Mouse (Mus musculus): ENCODE measurements at regions not wholly inside any gene's neighbourhood (a gene's known extent, or its start where the extent isn't known, plus 50 kb on each side); places are given as distances from the start of the nearest gene placed in this dataset.

- Histone ChIP-seq H3K27me3 (replicated peaks) (no peaks in the 10 kb centered on the region), H3K27ac (no peak overlapping the region), H3K4me3 (replicated peaks) (no peak overlapping the region), H3K9ac (no peak overlapping the region), H3K9me3 (no peaks in the 10 kb centered on the region), H3K4me2 (replicated peaks) (no peak overlapping the region), H3K36me3 (no peaks in the 10 kb centered on the region), H3K4me1 (replicated peaks) (peaks cover 20% of the 10 kb centered on the region)
- no peak for ATAC-seq
- WGBS: 57% methylated on average over 3 of the region's 3 CpGs
Observed at GRCm38 (mm10) chr4:137187592-137187991, 89.7 kb upstream of the Wnt4 start.

GRCm38 (mm10) chr4:137187051-137187450 lies 90.2 kb upstream of the Wnt4 start:
- Histone ChIP-seq H3K9ac (no peak overlapping the region), H3K27me3 (replicated peaks) (no peaks in the 10 kb centered on the region), H3K4me3 (replicated peaks) (no peak overlapping the region), H3K27ac (no peak overlapping the region), H3K36me3 (no peaks in the 10 kb centered on the region), H3K9me3 (no peaks in the 10 kb centered on the region), H3K4me1 (replicated peaks) (peaks cover 20% of the 10 kb centered on the region), H3K4me2 (replicated peaks) (no peak overlapping the region)
- 86% methylated on average over 9 of the region's 9 CpGs for WGBS
- ATAC-seq: no peak

- peaks cover 17% of the 10 kb centered on the region for H3K4me1 ChIP-seq (replicated peaks)
- no peak overlapping the region for H3K4me3 ChIP-seq (replicated peaks)
- H3K27ac ChIP-seq: no peak overlapping the region
- H3K4me2 ChIP-seq (replicated peaks): no peak overlapping the region
- no peak overlapping the region for H3K9ac ChIP-seq
- H3K27me3 ChIP-seq (replicated peaks): no peaks in the 10 kb centered on the region
- H3K9me3 ChIP-seq: no peaks in the 10 kb centered on the region
- WGBS: 93% methylated on average over 4 of the region's 4 CpGs
- ATAC-seq: no peak
- no peaks in the 10 kb centered on the region for H3K36me3 ChIP-seq
Observed at GRCm38 (mm10) chr4:137185001-137185400, 92.3 kb upstream of the Wnt4 start.

GRCm38 (mm10) chr4:137183181-137183850 lies 94.0 kb upstream of the Wnt4 start:
- H3K4me3 ChIP-seq (replicated peaks): no peak overlapping the region
- WGBS: 47% methylated on average over 10 of the region's 10 CpGs
- H3K9ac ChIP-seq: no peak overlapping the region
- ATAC-seq: peak; percentile 21; the same call in 1 of the 2 replicates
- H3K4me1 ChIP-seq (replicated peaks): peaks cover 21% of the 10 kb centered on the region
- H3K27me3 ChIP-seq (replicated peaks): no peaks in the 10 kb centered on the region
- H3K4me2 ChIP-seq (replicated peaks): no peak overlapping the region; the same call in 1 of the 2 replicates
- H3K36me3 ChIP-seq: no peaks in the 10 kb centered on the region
- no peaks in the 10 kb centered on the region for H3K9me3 ChIP-seq
- H3K27ac ChIP-seq: peak overlapping the region; percentile 48; the same call in 1 of the 2 replicates

- Histone ChIP-seq H3K36me3 (no peaks in the 10 kb centered on the region), H3K27me3 (replicated peaks) (no peaks in the 10 kb centered on the region), H3K9ac (no peak overlapping the region), H3K27ac (no peak overlapping the region), H3K4me1 (replicated peaks) (peaks cover 21% of the 10 kb centered on the region), H3K4me2 (replicated peaks) (no peak overlapping the region), H3K4me3 (replicated peaks) (no peak overlapping the region), H3K9me3 (no peaks in the 10 kb centered on the region)
- WGBS: 63% methylated on average over 14 of the region's 14 CpGs
- ATAC-seq: no peak
Observed at GRCm38 (mm10) chr4:137182547-137182946, 94.7 kb upstream of the Wnt4 start.

- Histone ChIP-seq H3K27ac (no peak overlapping the region), H3K9me3 (no peaks in the 10 kb centered on the region), H3K4me2 (replicated peaks) (no peak overlapping the region), H3K9ac (no peak overlapping the region), H3K4me3 (replicated peaks) (no peak overlapping the region), H3K27me3 (replicated peaks) (no peaks in the 10 kb centered on the region), H3K4me1 (replicated peaks) (peaks cover 21% of the 10 kb centered on the region), H3K36me3 (no peaks in the 10 kb centered on the region)
- ATAC-seq: no peak
- WGBS: 44% methylated on average over 8 of the region's 8 CpGs
Observed at GRCm38 (mm10) chr4:137181252-137181651, 96.0 kb upstream of the Wnt4 start.

- H3K4me2 ChIP-seq (replicated peaks): no peak overlapping the region
- WGBS: 67% methylated on average over 2 of the region's 2 CpGs
- no peak for ATAC-seq
- H3K9me3 ChIP-seq: no peaks in the 10 kb centered on the region
- no peaks in the 10 kb centered on the region for H3K27me3 ChIP-seq (replicated peaks)
- no peak overlapping the region for H3K27ac ChIP-seq
- peaks cover 21% of the 10 kb centered on the region for H3K4me1 ChIP-seq (replicated peaks)
- H3K4me3 ChIP-seq (replicated peaks): no peak overlapping the region
- H3K9ac ChIP-seq: no peak overlapping the region
- no peaks in the 10 kb centered on the region for H3K36me3 ChIP-seq
Observed at GRCm38 (mm10) chr4:137180083-137180482, 97.2 kb upstream of the Wnt4 start.

GRCm38 (mm10) chr4:137178833-137179232 lies 98.5 kb upstream of the Wnt4 start:
- 48% methylated on average over 3 of the region's 3 CpGs for WGBS
- H3K36me3 ChIP-seq: no peaks in the 10 kb centered on the region
- H3K9me3 ChIP-seq: no peaks in the 10 kb centered on the region

GRCm38 (mm10) chr4:137164933-137165332 lies 112.4 kb upstream of the Wnt4 start:
- Histone ChIP-seq H3K27me3 (replicated peaks) (peaks cover 12% of the 10 kb centered on the region; the same call in 1 of the 2 replicates), H3K4me3 (replicated peaks) (peak overlapping the region; percentile 36), H3K4me2 (replicated peaks) (peak overlapping the region; percentile 63), H3K9ac (peak overlapping the region; percentile 24), H3K36me3 (no peaks in the 10 kb centered on the region), H3K4me1 (replicated peaks) (peaks cover 2% of the 10 kb centered on the region; the same call in 1 of the 2 replicates), H3K27ac (no peak overlapping the region), H3K9me3 (no peaks in the 10 kb centered on the region)
- WGBS: 23% methylated on average over 9 of the region's 9 CpGs
- peak; percentile 95 for ATAC-seq

More at GRCm38 (mm10) chr4:137178833-137179232, 98.5 kb upstream of the Wnt4 start:
- H3K4me1 ChIP-seq (replicated peaks): peaks cover 11% of the 10 kb centered on the region
- H3K27ac ChIP-seq: no peak overlapping the region
- H3K27me3 ChIP-seq (replicated peaks): no peaks in the 10 kb centered on the region
- no peak for ATAC-seq
- H3K4me2 ChIP-seq (replicated peaks): no peak overlapping the region
- H3K9ac ChIP-seq: no peak overlapping the region
- H3K4me3 ChIP-seq (replicated peaks): no peak overlapping the region

GRCm38 (mm10) chr4:137164429-137164828 lies 112.9 kb upstream of the Wnt4 start:
- ATAC-seq: peak; percentile 84
- WGBS: 2% methylated on average over 12 of the region's 12 CpGs
- Histone ChIP-seq H3K4me1 (replicated peaks) (peaks cover 2% of the 10 kb centered on the region; the same call in 1 of the 2 replicates), H3K4me2 (replicated peaks) (peak overlapping the region; percentile 63), H3K9ac (peak overlapping the region; percentile 24), H3K27ac (no peak overlapping the region), H3K27me3 (replicated peaks) (peaks cover 12% of the 10 kb centered on the region; the same call in 1 of the 2 replicates), H3K36me3 (no peaks in the 10 kb centered on the region), H3K9me3 (no peaks in the 10 kb centered on the region), H3K4me3 (replicated peaks) (peak overlapping the region; percentile 36)

GRCm38 (mm10) chr4:137163962-137164361 lies 113.3 kb upstream of the Wnt4 start:
- peaks cover 12% of the 10 kb centered on the region; the same call in 1 of the 2 replicates for H3K27me3 ChIP-seq (replicated peaks)
- peaks cover 2% of the 10 kb centered on the region; the same call in 1 of the 2 replicates for H3K4me1 ChIP-seq (replicated peaks)
- H3K9ac ChIP-seq: no peak overlapping the region
- H3K9me3 ChIP-seq: no peaks in the 10 kb centered on the region
- H3K4me3 ChIP-seq (replicated peaks): no peak overlapping the region
- no peak overlapping the region for H3K27ac ChIP-seq
- WGBS: 64% methylated on average over 12 of the region's 12 CpGs
- H3K4me2 ChIP-seq (replicated peaks): peak overlapping the region; percentile 63; the same call in 1 of the 2 replicates
- H3K36me3 ChIP-seq: no peaks in the 10 kb centered on the region
- ATAC-seq: no peak

GRCm38 (mm10) chr4:137160526-137160925 lies 111.9 kb upstream of the Zbtb40 start:
- 77% methylated on average over 7 of the region's 7 CpGs for WGBS

GRCm38 (mm10) chr4:137158201-137158600 lies 109.6 kb upstream of the Zbtb40 start:
- Histone ChIP-seq H3K9me3 (no peaks in the 10 kb centered on the region), H3K4me3 (replicated peaks) (no peak overlapping the region), H3K9ac (no peak overlapping the region), H3K4me1 (replicated peaks) (no peaks in the 10 kb centered on the region), H3K27me3 (replicated peaks) (no peaks in the 10 kb centered on the region), H3K4me2 (replicated peaks) (no peak overlapping the region), H3K36me3 (no peaks in the 10 kb centered on the region), H3K27ac (no peak overlapping the region)
- no peak for ATAC-seq
- WGBS: 82% methylated on average over 9 of the region's 9 CpGs

More at GRCm38 (mm10) chr4:137160526-137160925, 111.9 kb upstream of the Zbtb40 start:
- Histone ChIP-seq H3K27ac (no peak overlapping the region), H3K4me3 (replicated peaks) (no peak overlapping the region), H3K36me3 (no peaks in the 10 kb centered on the region), H3K9ac (no peak overlapping the region), H3K9me3 (no peaks in the 10 kb centered on the region), H3K4me1 (replicated peaks) (peaks cover 2% of the 10 kb centered on the region; the same call in 1 of the 2 replicates), H3K4me2 (replicated peaks) (no peak overlapping the region), H3K27me3 (replicated peaks) (peaks cover 7% of the 10 kb centered on the region; the same call in 1 of the 2 replicates)
- no peak for ATAC-seq
